Mouse (Mus musculus) limb, embryonic 11.5 days (tissue): Measurements from ENCODE around the gene Minar1. TPM values are rescaled to one million over a fixed set of nuclear protein-coding genes. Genes with fewer than 3 reads are reported as not detected.

Experiments
- ATAC-seq: fragments of 200-750 bp; cut with Nextera tagmentation; 2 replicates; pipeline ENCODE4 v1.8.0; 2017; ENCODE audit warnings: low read depth; ENCODE audit not compliant: insufficient number of reproducible peaks, low FRiP score, low TSS enrichment
- DNase-seq: peaks from one replicate; pipeline ENCODE4 v3.0.0-alpha.2; 2015; ENCODE audit warnings: low spot score
- H3K27ac ChIP-seq: fragments of 300-500 bp; sonication (generic); replicated peaks from 2 replicates; pipeline ENCODE4 v1.5.1; 2014; ENCODE audit warnings: low read depth, mild to moderate bottlenecking, low read length
- H3K27me3 ChIP-seq: fragments of 300-500 bp; sonication (generic); 2 replicates; pipeline ENCODE4 v1.6.1; 2014; ENCODE audit warnings: mild to moderate bottlenecking, low read length, mixed read lengths; ENCODE audit not compliant: control insufficient read depth, insufficient read depth
- H3K36me3 ChIP-seq: fragments of 300-500 bp; sonication (generic); 2 replicates; pipeline ENCODE4 v1.6.1; 2014; ENCODE audit warnings: mild to moderate bottlenecking, low read length, moderate library complexity, mixed read lengths; ENCODE audit not compliant: control insufficient read depth, insufficient read depth
- H3K4me1 ChIP-seq: fragments of 300-500 bp; sonication (generic); 2 replicates; pipeline ENCODE4 v1.6.1; 2014; ENCODE audit warnings: low read length, mixed read lengths; ENCODE audit not compliant: control insufficient read depth, insufficient read depth
- H3K4me2 ChIP-seq: fragments of 300-500 bp; sonication (generic); 2 replicates; pipeline ENCODE4 v1.6.1; 2014; ENCODE audit warnings: low read depth, mild to moderate bottlenecking, moderate library complexity; ENCODE audit not compliant: severe bottlenecking
- H3K4me3 ChIP-seq: fragments of 300-500 bp; sonication (generic); 2 replicates; pipeline ENCODE4 v1.5.1; 2014; ENCODE audit warnings: low read depth, low read length
- H3K9ac ChIP-seq: fragments of 300-500 bp; sonication (generic); 2 replicates; pipeline ENCODE4 v1.6.1; 2014; ENCODE audit warnings: mild to moderate bottlenecking, low read length
- H3K9me3 ChIP-seq: fragments of 300-500 bp; sonication (generic); 2 replicates; pipeline ENCODE4 v1.6.1; 2016; ENCODE audit warnings: low read length; ENCODE audit not compliant: control insufficient read depth
- WGBS: fragments of 180-500 bp; shearing (Covaris S2); extraction: QIAGEN DNeasy Blood & Tissue Kit; methylation state at CpG from one replicate; pipeline ENCODE4 v1.1.7; 2014; 5-methylcytosine and 5-hydroxymethylcytosine counted together
- polyA plus RNA-seq: library from polyadenylated mRNA; unstranded; fragments of >200 nt; fragmentation: Nextera tagmentation; extraction: Ambion mirVana; gene quantifications from 2 replicates; pipeline ENCODE4 v1.2.1, GENCODE M21; 2014

The Minar1 gene
- polyA plus RNA-seq, 1 experiment from 2014 or later = 0.09 TPM

GRCm38 (mm10) chr9:89578422-89578821, 44.5 kb downstream of the Minar1 start:
- H3K27me3 ChIP-seq = no peaks in the 10 kb centered on the region
- H3K4me1 ChIP-seq = no peaks in the 10 kb centered on the region
- ATAC-seq = no peak
- no peaks in the 10 kb centered on the region for H3K9me3 ChIP-seq
- no peak overlapping the region for H3K27ac ChIP-seq
- no peak overlapping the region for H3K4me3 ChIP-seq
- 91% methylated on average over 5 of the region's 5 CpGs for WGBS
- H3K9ac ChIP-seq = no peak overlapping the region
- H3K36me3 ChIP-seq = no peaks in the 10 kb centered on the region
- DNase-seq = no peak
- H3K4me2 ChIP-seq = no peak overlapping the region

DNA sequence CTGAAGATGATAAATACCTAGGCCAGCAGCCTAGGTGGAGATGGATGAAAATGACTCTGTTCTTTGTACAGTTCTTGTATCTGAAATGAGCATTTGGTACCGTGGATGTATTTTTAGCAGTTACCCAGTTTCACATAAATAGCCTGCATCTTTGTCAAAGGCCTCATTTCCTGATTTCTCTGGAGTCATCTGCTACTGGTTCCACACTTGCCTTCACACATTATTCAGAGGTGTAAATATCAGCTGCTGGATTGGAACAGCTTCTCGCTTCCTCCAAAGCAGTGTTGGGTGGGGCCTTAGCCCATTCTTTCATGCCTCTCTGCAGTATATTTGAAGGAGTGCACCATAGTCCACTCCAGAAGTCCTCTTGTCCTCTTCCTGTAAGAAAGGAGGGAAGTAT, 70.3 kb downstream of the Minar1 start:
- no peaks in the 10 kb centered on the region for H3K36me3 ChIP-seq
- WGBS = 79% methylated on average over 2 of the region's 2 CpGs
- DNase-seq (no peak), ATAC-seq (no peak)
- H3K4me2 ChIP-seq = no peak overlapping the region
- H3K4me1 ChIP-seq = no peaks in the 10 kb centered on the region
- no peaks in the 10 kb centered on the region for H3K27me3 ChIP-seq
- H3K9ac ChIP-seq = no peak overlapping the region
- H3K9me3 ChIP-seq = no peaks in the 10 kb centered on the region
- no peak overlapping the region for H3K27ac ChIP-seq
- H3K4me3 ChIP-seq = no peak overlapping the region

Other genes starting within 250 kb of the Minar1 start
- gene Tmed3, start 81.9 kb upstream of the Minar1 start, polyA plus RNA-seq = 50.4 and 51.5 TPM in 2 replicates
- gene Ankrd34c, start 115.3 kb upstream of the Minar1 start, polyA plus RNA-seq = not detected in 2 replicates